Mouse (Mus musculus): ENCODE results near the gene Cachd1. TPM values are rescaled to one million over a fixed set of nuclear protein-coding genes. Genes with fewer than 3 reads are reported as not detected.

Cachd1 gene
- polyA plus RNA-seq, 1 experiment: 3.9 TPM

- Histone ChIP-seq H3K27me3 (ENCODE audit: control insufficient read depth, insufficient read depth, insufficient read length) (no peaks in the 10 kb centered on the region), H3K4me3 (no peak overlapping the region), H3K79me2 (ENCODE audit: control insufficient read depth, insufficient read depth) (no peaks in the 10 kb centered on the region), H3K36me3 (ENCODE audit: control insufficient read depth, insufficient read depth) (no peaks in the 10 kb centered on the region), H3ac (ENCODE audit: control insufficient read depth, insufficient read length) (no peak overlapping the region), H3K4me2 (ENCODE audit: low read depth) (no peak overlapping the region)
- no peak for TF ChIP-seq TCF3 (IDR thresholded peaks at IDR 0.05; ENCODE audit: insufficient read length, low read depth)
- no peak for TF ChIP-seq REST (IDR thresholded peaks at IDR 0.05; ENCODE audit: insufficient read depth, insufficient read length)
- no peak for TF ChIP-seq SRF (IDR thresholded peaks at IDR 0.05; ENCODE audit: control insufficient read depth, insufficient read length, low read depth)
- no peak for TF ChIP-seq MYOG (IDR thresholded peaks at IDR 0.05; ENCODE audit: control insufficient read depth in 1 of 3, insufficient read depth in 1 of 3, insufficient read length in 2 of 3, low read depth in 2 of 3)
- no peak for TF ChIP-seq TCF12 (IDR thresholded peaks at IDR 0.05; ENCODE audit: insufficient read depth, poor library complexity, severe bottlenecking)
- TF ChIP-seq E2F4 (IDR thresholded peaks at IDR 0.05; ENCODE audit: insufficient read depth): no peak
- no peak for TF ChIP-seq POLR2A (IDR thresholded peaks at IDR 0.05; ENCODE audit: insufficient read length, low read depth)
- TF ChIP-seq POLR2AphosphoS2 (IDR thresholded peaks at IDR 0.05; ENCODE audit: insufficient read length, low read depth): no peak
- no peak for TF ChIP-seq CEBPB (IDR thresholded peaks at IDR 0.05; ENCODE audit: insufficient read depth, poor library complexity, severe bottlenecking)
- no peak for TF ChIP-seq USF1 (IDR thresholded peaks at IDR 0.05; ENCODE audit: low read depth)
Measured at GRCm38 (mm10) chr4:101035131-101035530, 258.7 kb downstream of the Cachd1 start.

- H3K4me2 ChIP-seq (ENCODE audit: low read depth): no peak overlapping the region
- H3K27me3 ChIP-seq (ENCODE audit: control insufficient read depth, insufficient read depth, insufficient read length): no peaks in the 10 kb centered on the region
- H3K36me3 ChIP-seq (ENCODE audit: control insufficient read depth, insufficient read depth): no peaks in the 10 kb centered on the region
- no peaks in the 10 kb centered on the region for H3K79me2 ChIP-seq (ENCODE audit: control insufficient read depth, insufficient read depth)
- TF ChIP-seq POLR2AphosphoS2 (IDR thresholded peaks at IDR 0.05; ENCODE audit: insufficient read length, low read depth) (no peak), E2F4 (IDR thresholded peaks at IDR 0.05; ENCODE audit: insufficient read depth) (no peak), CEBPB (IDR thresholded peaks at IDR 0.05; ENCODE audit: insufficient read depth, poor library complexity, severe bottlenecking) (no peak), REST (IDR thresholded peaks at IDR 0.05; ENCODE audit: insufficient read depth, insufficient read length) (no peak), USF1 (IDR thresholded peaks at IDR 0.05; ENCODE audit: low read depth) (no peak), MAX (IDR thresholded peaks at IDR 0.05; ENCODE audit: low read depth) (no peak), POLR2A (IDR thresholded peaks at IDR 0.05; ENCODE audit: insufficient read length, low read depth) (no peak), TCF12 (IDR thresholded peaks at IDR 0.05; ENCODE audit: insufficient read depth, poor library complexity, severe bottlenecking) (no peak), SRF (IDR thresholded peaks at IDR 0.05; ENCODE audit: control insufficient read depth, insufficient read length, low read depth) (no peak), MYOG (IDR thresholded peaks at IDR 0.05; ENCODE audit: control insufficient read depth in 1 of 3, insufficient read depth in 1 of 3, insufficient read length in 2 of 3, low read depth in 2 of 3) (no peak), MYOD1 (IDR thresholded peaks at IDR 0.05; ENCODE audit: control insufficient read depth in 1 of 3, insufficient read length in 2 of 3, low read depth in 2 of 3) (no peak), TCF3 (IDR thresholded peaks at IDR 0.05; ENCODE audit: insufficient read length, low read depth) (no peak)
- no peak overlapping the region for H3ac ChIP-seq (ENCODE audit: control insufficient read depth, insufficient read length)
- no peak overlapping the region for H3K4me3 ChIP-seq
Measured at GRCm38 (mm10) chr4:101037156-101037555, 260.7 kb downstream of the Cachd1 start.

GRCm38 (mm10) chr4:101043691-101044090, 267.2 kb downstream of the Cachd1 start:
- H3ac ChIP-seq (ENCODE audit: control insufficient read depth, insufficient read length): no peak overlapping the region
- no peaks in the 10 kb centered on the region for H3K79me2 ChIP-seq (ENCODE audit: control insufficient read depth, insufficient read depth)
- H3K4me2 ChIP-seq (ENCODE audit: low read depth): no peak overlapping the region
- H3K27me3 ChIP-seq (ENCODE audit: control insufficient read depth, insufficient read depth, insufficient read length): no peaks in the 10 kb centered on the region
- H3K4me3 ChIP-seq: no peak overlapping the region
- TF ChIP-seq POLR2AphosphoS2 (IDR thresholded peaks at IDR 0.05; ENCODE audit: insufficient read length, low read depth) (no peak), TCF12 (IDR thresholded peaks at IDR 0.05; ENCODE audit: insufficient read depth, poor library complexity, severe bottlenecking) (no peak), REST (IDR thresholded peaks at IDR 0.05; ENCODE audit: insufficient read depth, insufficient read length) (no peak), MAX (IDR thresholded peaks at IDR 0.05; ENCODE audit: low read depth) (no peak), MYOD1 (IDR thresholded peaks at IDR 0.05; ENCODE audit: control insufficient read depth in 1 of 3, insufficient read length in 2 of 3, low read depth in 2 of 3) (no peak), TCF3 (IDR thresholded peaks at IDR 0.05; ENCODE audit: insufficient read length, low read depth) (no peak), MYOG (IDR thresholded peaks at IDR 0.05; ENCODE audit: control insufficient read depth in 1 of 3, insufficient read depth in 1 of 3, insufficient read length in 2 of 3, low read depth in 2 of 3) (no peak), E2F4 (IDR thresholded peaks at IDR 0.05; ENCODE audit: insufficient read depth) (no peak), USF1 (IDR thresholded peaks at IDR 0.05; ENCODE audit: low read depth) (no peak), SRF (IDR thresholded peaks at IDR 0.05; ENCODE audit: control insufficient read depth, insufficient read length, low read depth) (no peak), CEBPB (IDR thresholded peaks at IDR 0.05; ENCODE audit: insufficient read depth, poor library complexity, severe bottlenecking) (no peak)
- H3K36me3 ChIP-seq (ENCODE audit: control insufficient read depth, insufficient read depth): no peaks in the 10 kb centered on the region

- Histone ChIP-seq H3K27me3 (ENCODE audit: control insufficient read depth, insufficient read depth, insufficient read length) (no peaks in the 10 kb centered on the region), H3K4me2 (ENCODE audit: low read depth) (no peak overlapping the region), H3K36me3 (ENCODE audit: control insufficient read depth, insufficient read depth) (no peaks in the 10 kb centered on the region), H3K79me2 (ENCODE audit: control insufficient read depth, insufficient read depth) (no peaks in the 10 kb centered on the region), H3ac (ENCODE audit: control insufficient read depth, insufficient read length) (no peak overlapping the region), H3K4me3 (no peak overlapping the region)
- TF ChIP-seq MYOG (IDR thresholded peaks at IDR 0.05; ENCODE audit: control insufficient read depth in 1 of 3, insufficient read depth in 1 of 3, insufficient read length in 2 of 3, low read depth in 2 of 3) (no peak), MAX (IDR thresholded peaks at IDR 0.05; ENCODE audit: low read depth) (no peak), USF1 (IDR thresholded peaks at IDR 0.05; ENCODE audit: low read depth) (no peak), E2F4 (IDR thresholded peaks at IDR 0.05; ENCODE audit: insufficient read depth) (no peak), POLR2A (IDR thresholded peaks at IDR 0.05; ENCODE audit: insufficient read length, low read depth) (no peak), TCF12 (IDR thresholded peaks at IDR 0.05; ENCODE audit: insufficient read depth, poor library complexity, severe bottlenecking) (no peak), MYOD1 (IDR thresholded peaks at IDR 0.05; ENCODE audit: control insufficient read depth in 1 of 3, insufficient read length in 2 of 3, low read depth in 2 of 3) (no peak), CEBPB (IDR thresholded peaks at IDR 0.05; ENCODE audit: insufficient read depth, poor library complexity, severe bottlenecking) (no peak)
Measured at GRCm38 (mm10) chr4:101044149-101044548, 267.7 kb downstream of the Cachd1 start.

- no peaks in the 10 kb centered on the region for H3K79me2 ChIP-seq (ENCODE audit: control insufficient read depth, insufficient read depth)
- no peak overlapping the region for H3K4me3 ChIP-seq
- TF ChIP-seq E2F4 (IDR thresholded peaks at IDR 0.05; ENCODE audit: insufficient read depth) (no peak), TCF12 (IDR thresholded peaks at IDR 0.05; ENCODE audit: insufficient read depth, poor library complexity, severe bottlenecking) (no peak), USF1 (IDR thresholded peaks at IDR 0.05; ENCODE audit: low read depth) (no peak)
- no peak overlapping the region for H3K4me2 ChIP-seq (ENCODE audit: low read depth)
- H3K27me3 ChIP-seq (ENCODE audit: control insufficient read depth, insufficient read depth, insufficient read length): no peaks in the 10 kb centered on the region
- no peaks in the 10 kb centered on the region for H3K36me3 ChIP-seq (ENCODE audit: control insufficient read depth, insufficient read depth)
- H3ac ChIP-seq (ENCODE audit: control insufficient read depth, insufficient read length): no peak overlapping the region
Measured at GRCm38 (mm10) chr4:101046576-101046975, 270.1 kb downstream of the Cachd1 start.
